Mouse (Mus musculus): ENCODE measurements around the gene Zfp108.

GRCm38 (mm10) chr7:24259306-24259999 is 4.9 kb downstream of the Zfp108 start:
- TF ChIP-seq CTCF (IDR thresholded peaks at IDR 0.05; ENCODE audit: borderline replicate concordance, insufficient read depth, low read length) (no peak), POLR2A (IDR thresholded peaks at IDR 0.05; ENCODE audit: low read depth, low read length) (no peak)

Measured in embryonic fibroblast, embryonic 13.5 days (primary cell).